Mouse (Mus musculus) stomach, postnatal 0 days (tissue): ENCODE results near the gene Tnfsf11. TPM values are rescaled to one million over a fixed set of nuclear protein-coding genes. Genes with fewer than 3 reads are reported as not detected.
A peak's percentile ranks its signal among the peaks of the same experiment; 100 is the strongest.

Source experiments
- ATAC-seq: fragments of 200-750 bp; cut with Nextera tagmentation; 2 replicates; pipeline ENCODE4 v1.8.0; 2017; ENCODE audit not compliant: low FRiP score, low TSS enrichment
- DNase-seq: peaks from one replicate; pipeline ENCODE4 v3.0.0-alpha.2; 2016; ENCODE audit warnings: low spot score
- H3K27ac ChIP-seq: fragments of 300-500 bp; sonication (generic); replicated peaks from 2 replicates; pipeline ENCODE4 v1.5.1; 2014; ENCODE audit warnings: mild to moderate bottlenecking, control low read depth
- H3K27me3 ChIP-seq: fragments of 300-500 bp; sonication (generic); 2 replicates; pipeline ENCODE4 v1.6.1; 2014; ENCODE audit warnings: low read length; ENCODE audit not compliant: control insufficient read depth, insufficient read depth
- H3K36me3 ChIP-seq: fragments of 300-500 bp; sonication (generic); 2 replicates; pipeline ENCODE4 v1.6.1; 2014; ENCODE audit warnings: low read length, mixed read lengths; ENCODE audit not compliant: control insufficient read depth, insufficient read depth
- H3K4me1 ChIP-seq: fragments of 300-500 bp; sonication (generic); replicated peaks from 2 replicates; pipeline ENCODE4 v1.6.1; 2014; ENCODE audit warnings: antibody characterized with exemption; ENCODE audit not compliant: control insufficient read depth, insufficient read depth
- H3K4me2 ChIP-seq: fragments of 300-500 bp; sonication (generic); replicated peaks from 2 replicates; pipeline ENCODE4 v1.6.1; 2014; ENCODE audit warnings: low read depth, mild to moderate bottlenecking, control low read depth, moderate library complexity
- H3K4me3 ChIP-seq: fragments of 300-500 bp; sonication (generic); 2 replicates; pipeline ENCODE4 v1.5.1; 2014; ENCODE audit warnings: low read depth, low read length, control low read depth
- H3K9ac ChIP-seq: fragments of 300-500 bp; sonication (generic); 2 replicates; pipeline ENCODE4 v1.6.1; 2014; ENCODE audit warnings: mild to moderate bottlenecking, low read length, control low read depth, mixed read lengths
- H3K9me3 ChIP-seq: fragments of 300-500 bp; sonication (generic); 2 replicates; pipeline ENCODE4 v1.6.1; 2016; ENCODE audit warnings: low read length; ENCODE audit not compliant: control insufficient read depth
- CTCF ChIP-seq: IDR thresholded peaks from 2 replicates; pipeline ENCODE4 v1.5.1; 2016; ENCODE audit warnings: antibody characterized with exemption, low read depth, mild to moderate bottlenecking, moderate library complexity
- EP300 ChIP-seq: optimal IDR thresholded peaks from 2 replicates; pipeline ENCODE3; 2016; ENCODE audit warnings: antibody characterized with exemption
- WGBS: fragments of 180-500 bp; shearing (Covaris S2); extraction: QIAGEN DNeasy Blood & Tissue Kit; methylation state at CpG from one replicate; pipeline ENCODE4 v1.1.7; 2014; 5-methylcytosine and 5-hydroxymethylcytosine counted together
- polyA plus RNA-seq: library from polyadenylated mRNA; unstranded; fragments of >200 nt; fragmentation: Nextera tagmentation; extraction: Ambion mirVana; gene quantifications from 2 replicates; pipeline ENCODE4 v1.2.1, GENCODE M21; 2015

Tnfsf11 gene
- polyA plus RNA-seq, 1 experiment from 2014 or later: not detected

GRCm38 (mm10) chr14:78282490-78282889 is 25.4 kb downstream of the Tnfsf11 start:
- DNase-seq: no peak
- H3K4me2 ChIP-seq: no peak overlapping the region

GRCm38 (mm10) chr14:78276395-78276930 is 31.4 kb downstream of the Tnfsf11 start:
- Histone ChIP-seq H3K9me3 (no peaks in the 10 kb centered on the region), H3K27ac (no peak overlapping the region), H3K4me3 (no peak overlapping the region), H3K4me1 (no peaks in the 10 kb centered on the region), H3K27me3 (no peaks in the 10 kb centered on the region), H3K4me2 (no peak overlapping the region), H3K36me3 (no peaks in the 10 kb centered on the region), H3K9ac (no peak overlapping the region)
- DNase-seq: no peak
- TF ChIP-seq EP300: no peak
- no peak for TF ChIP-seq CTCF
- WGBS: 60% methylated on average over 18 of the region's 18 CpGs
- ATAC-seq: no peak

More at GRCm38 (mm10) chr14:78282490-78282889, 25.4 kb downstream of the Tnfsf11 start:
- Histone ChIP-seq H3K27ac (no peak overlapping the region), H3K36me3 (no peaks in the 10 kb centered on the region), H3K9me3 (no peaks in the 10 kb centered on the region), H3K27me3 (no peaks in the 10 kb centered on the region), H3K9ac (no peak overlapping the region), H3K4me1 (no peaks in the 10 kb centered on the region), H3K4me3 (no peak overlapping the region)
- 58% methylated on average over 11 of the region's 11 CpGs for WGBS
- no peak for ATAC-seq
- TF ChIP-seq CTCF (peak; percentile 32; the same call in 1 of the 2 replicates), EP300 (no peak)

GRCm38 (mm10) chr14:78274851-78275250 is 33.0 kb downstream of the Tnfsf11 start:
- ATAC-seq (0 out of 2 replicates have a peak, but pooled peaks have one; percentile 32), DNase-seq (no peak)
- Histone ChIP-seq H3K9me3 (no peaks in the 10 kb centered on the region), H3K27me3 (no peaks in the 10 kb centered on the region), H3K4me1 (no peaks in the 10 kb centered on the region), H3K36me3 (no peaks in the 10 kb centered on the region), H3K4me3 (no peak overlapping the region), H3K9ac (no peak overlapping the region), H3K27ac (no peak overlapping the region), H3K4me2 (no peak overlapping the region)
- TF ChIP-seq CTCF (no peak), EP300 (no peak)
- WGBS: 87% methylated on average over 5 of the region's 5 CpGs

GRCm38 (mm10) chr14:78274146-78274545 is 33.7 kb downstream of the Tnfsf11 start:
- Histone ChIP-seq H3K4me2 (no peak overlapping the region), H3K27me3 (no peaks in the 10 kb centered on the region), H3K4me3 (no peak overlapping the region), H3K27ac (no peak overlapping the region), H3K36me3 (no peaks in the 10 kb centered on the region), H3K4me1 (no peaks in the 10 kb centered on the region), H3K9me3 (no peaks in the 10 kb centered on the region), H3K9ac (no peak overlapping the region)
- no peak for TF ChIP-seq CTCF
- no peak for TF ChIP-seq EP300
- ATAC-seq: no peak
- 80% methylated on average over 9 of the region's 9 CpGs for WGBS
- DNase-seq: no peak

- no peaks in the 10 kb centered on the region for H3K27me3 ChIP-seq
- TF ChIP-seq EP300 (no peak), CTCF (peak; percentile 80)
- H3K9ac ChIP-seq: no peak overlapping the region
- peak; percentile 43 for DNase-seq
- H3K9me3 ChIP-seq: no peaks in the 10 kb centered on the region
- H3K36me3 ChIP-seq: no peaks in the 10 kb centered on the region
- no peaks in the 10 kb centered on the region for H3K4me1 ChIP-seq
- H3K4me2 ChIP-seq: no peak overlapping the region
- no peak overlapping the region for H3K4me3 ChIP-seq
- WGBS: 75% methylated on average over 7 of the region's 7 CpGs
- no peak overlapping the region for H3K27ac ChIP-seq
- ATAC-seq: no peak
Measured at GRCm38 (mm10) chr14:78273571-78273970, 34.3 kb downstream of the Tnfsf11 start.

- Histone ChIP-seq H3K27ac (no peak overlapping the region), H3K4me1 (no peaks in the 10 kb centered on the region), H3K27me3 (no peaks in the 10 kb centered on the region), H3K36me3 (no peaks in the 10 kb centered on the region), H3K4me2 (no peak overlapping the region), H3K9ac (no peak overlapping the region), H3K9me3 (no peaks in the 10 kb centered on the region), H3K4me3 (no peak overlapping the region)
- DNase-seq (no peak), ATAC-seq (no peak)
- TF ChIP-seq CTCF (no peak), EP300 (no peak)
- 85% methylated on average over 6 of the region's 6 CpGs for WGBS
Measured at GRCm38 (mm10) chr14:78264876-78265275, 43.0 kb downstream of the Tnfsf11 start.
